Mouse (Mus musculus): ENCODE results near the gene Slc25a54. TPM values are rescaled to one million over a fixed set of nuclear protein-coding genes. Genes with fewer than 3 reads are reported as not detected.

Slc25a54 gene
- polyA plus RNA-seq (2012; rRNA removed) = not detected in 2 replicates

DNA sequence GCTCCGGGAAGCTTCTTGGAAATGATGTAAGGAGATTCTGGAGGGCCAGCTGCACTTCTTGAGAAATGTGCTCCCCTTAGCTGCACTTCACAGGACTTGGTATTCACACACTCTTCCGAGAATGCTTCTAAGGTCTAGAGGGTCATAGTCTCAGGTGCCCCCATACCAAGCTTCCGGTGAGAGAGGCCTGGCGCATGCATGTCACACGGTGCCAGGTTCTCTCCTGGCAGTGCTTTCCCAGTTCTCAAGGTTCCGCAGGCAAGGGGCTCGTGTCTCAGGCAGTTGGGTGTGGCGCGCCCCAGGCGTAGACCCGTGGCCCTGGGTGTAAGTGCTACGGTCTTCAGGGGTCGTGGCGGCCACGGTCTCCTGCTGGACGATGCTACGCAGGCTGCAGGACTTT lies at the start of gene Slc25a54:
Slc25a54 (plus strand) TSS at position 301 of the 400 bp plus-strand sequence.

DNA sequence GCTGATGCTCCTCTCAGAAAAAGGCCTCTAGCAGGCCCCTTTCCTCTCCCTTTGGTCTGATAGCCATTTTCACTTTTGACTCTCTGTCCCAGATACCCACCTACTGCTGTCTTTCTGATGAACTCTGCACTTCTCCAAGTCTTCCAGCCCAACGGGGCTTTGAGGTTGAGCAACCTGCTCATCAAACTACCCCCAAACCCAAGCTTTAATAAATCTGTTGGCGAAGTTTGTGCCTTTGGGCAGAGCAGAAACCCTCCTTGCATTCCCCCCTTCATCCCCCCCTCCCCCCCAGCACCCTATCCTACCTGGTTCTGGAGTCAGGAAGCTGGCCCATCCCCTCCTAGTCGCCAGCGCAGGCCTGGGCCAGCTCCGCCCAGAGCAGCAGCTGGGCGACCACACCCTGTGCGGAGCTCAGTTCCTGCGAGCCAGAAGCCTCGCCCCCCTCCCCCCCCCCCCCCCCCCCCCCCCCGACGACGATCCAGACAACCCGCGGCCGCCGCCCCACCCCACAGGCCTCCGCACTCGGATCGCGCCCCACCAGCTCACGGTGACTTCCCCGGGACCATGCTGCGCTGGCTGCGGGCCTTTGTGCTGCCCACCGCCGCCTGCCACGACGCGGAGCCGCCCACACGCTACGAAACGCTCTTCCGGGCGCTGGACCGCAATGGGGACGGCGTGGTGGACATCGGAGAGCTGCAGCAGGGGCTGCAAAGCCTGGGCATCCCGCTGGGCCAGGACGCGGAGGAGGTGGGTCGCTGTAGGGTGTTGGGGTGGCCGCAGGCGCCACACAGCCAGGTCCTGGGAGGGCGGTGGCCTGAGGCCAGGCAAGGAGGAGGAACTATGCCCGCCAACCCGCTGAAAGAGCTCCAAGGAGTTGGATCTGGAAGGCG lies 42.6 kb downstream of the Slc25a54 start, which contains the start of gene Slc25a24:
Slc25a24 (plus strand) TSS at position 509 of the 890 bp plus-strand sequence.

Other genes with a start within 250 kb of the Slc25a54 start
- gene Stxbp3, start 239.9 kb upstream of the Slc25a54 start, polyA plus RNA-seq (2012; rRNA removed) = 0.57 and 1.3 TPM in 2 replicates
- 0.06 and 0.17 TPM in 2 replicates for gene Fndc7, start 190.5 kb upstream of the Slc25a54 start, polyA plus RNA-seq (2012; rRNA removed)
- gene Prpf38b, start 168.7 kb upstream of the Slc25a54 start, polyA plus RNA-seq (2012; rRNA removed) = 19.2 and 37.7 TPM in 2 replicates
- not detected in 2 replicates for gene Henmt1, start 140.6 kb upstream of the Slc25a54 start, polyA plus RNA-seq (2012; rRNA removed)
- 0.90 TPM in 1 of 2 replicates, not detected in the other for gene Gm9857, start 140.0 kb upstream of the Slc25a54 start, polyA plus RNA-seq (2012; rRNA removed)
- 0.55 and 0.90 TPM in 2 replicates for gene Fam102b, start 52.9 kb upstream of the Slc25a54 start, polyA plus RNA-seq (2012; rRNA removed)
- 3.3 and 7.1 TPM in 2 replicates for gene Slc25a24, start 42.7 kb downstream of the Slc25a54 start, polyA plus RNA-seq (2012; rRNA removed)